Mouse (Mus musculus) thymus, postnatal 0 days (tissue): ENCODE measurements at regions not wholly inside any gene's neighbourhood (a gene's known extent, or its start where the extent isn't known, plus 50 kb on each side); places are given as distances from the start of the nearest gene placed in this dataset.
A peak's percentile ranks its signal among the peaks of the same experiment; 100 is the strongest.

Source experiments
- DNase-seq: peaks from one replicate; pipeline ENCODE4 v3.0.0-alpha.2; 2015; ENCODE audit warnings: low spot score

GRCm38 (mm10) chr11:117589006-117589405 is 65.1 kb upstream of the Tnrc6c start:
- no peak for DNase-seq

- no peak for DNase-seq
Measured at GRCm38 (mm10) chr11:117589422-117589821, 64.7 kb upstream of the Tnrc6c start.

GRCm38 (mm10) chr11:117592570-117592969 is 61.5 kb upstream of the Tnrc6c start:
- no peak for DNase-seq

DNA sequence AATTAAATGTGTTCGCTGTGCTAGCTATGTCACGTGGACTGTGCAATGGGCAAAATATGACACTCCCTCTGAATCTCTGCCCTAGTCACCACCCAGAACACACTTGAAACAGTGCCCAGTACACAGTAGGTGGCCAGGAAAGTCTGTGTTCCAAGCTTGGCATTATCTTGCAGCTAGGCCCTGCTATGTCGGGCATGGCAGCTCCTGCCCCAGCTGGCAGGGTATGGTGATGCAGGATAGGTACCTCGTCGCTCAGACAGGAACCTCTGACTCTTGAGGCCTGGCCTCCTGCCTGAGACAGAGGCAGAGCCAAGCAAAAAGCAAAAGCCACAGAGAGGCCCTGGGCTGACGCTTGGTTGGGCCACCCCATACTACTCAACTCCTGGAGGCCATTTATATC is 57.9 kb upstream of the Tnrc6c start:
- DNase-seq = no peak

- DNase-seq = no peak
Measured at GRCm38 (mm10) chr11:117597754-117598153, 56.3 kb upstream of the Tnrc6c start.

GRCm38 (mm10) chr11:117598170-117598583 is 55.9 kb upstream of the Tnrc6c start:
- DNase-seq = no peak

DNA sequence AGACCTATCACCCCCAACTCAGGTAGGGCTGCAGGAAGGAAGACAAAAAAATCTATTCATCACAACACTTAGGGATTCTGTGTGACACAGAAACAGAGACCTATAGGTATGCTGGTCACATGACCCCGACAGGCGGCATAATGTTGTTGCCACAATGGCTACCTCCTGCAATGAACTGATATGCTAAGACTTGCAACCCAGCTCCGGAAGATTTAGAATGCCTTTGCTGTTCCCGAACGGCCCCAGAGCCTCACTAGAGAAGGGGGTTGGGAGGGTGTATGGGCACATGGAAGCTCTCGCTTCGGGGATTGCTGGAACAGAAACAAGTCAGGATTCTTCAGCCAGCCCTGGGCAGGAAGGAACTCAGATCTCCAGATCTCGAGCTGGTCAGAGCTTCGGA is 55.5 kb upstream of the Tnrc6c start:
- peak; percentile 20 for DNase-seq

DNA sequence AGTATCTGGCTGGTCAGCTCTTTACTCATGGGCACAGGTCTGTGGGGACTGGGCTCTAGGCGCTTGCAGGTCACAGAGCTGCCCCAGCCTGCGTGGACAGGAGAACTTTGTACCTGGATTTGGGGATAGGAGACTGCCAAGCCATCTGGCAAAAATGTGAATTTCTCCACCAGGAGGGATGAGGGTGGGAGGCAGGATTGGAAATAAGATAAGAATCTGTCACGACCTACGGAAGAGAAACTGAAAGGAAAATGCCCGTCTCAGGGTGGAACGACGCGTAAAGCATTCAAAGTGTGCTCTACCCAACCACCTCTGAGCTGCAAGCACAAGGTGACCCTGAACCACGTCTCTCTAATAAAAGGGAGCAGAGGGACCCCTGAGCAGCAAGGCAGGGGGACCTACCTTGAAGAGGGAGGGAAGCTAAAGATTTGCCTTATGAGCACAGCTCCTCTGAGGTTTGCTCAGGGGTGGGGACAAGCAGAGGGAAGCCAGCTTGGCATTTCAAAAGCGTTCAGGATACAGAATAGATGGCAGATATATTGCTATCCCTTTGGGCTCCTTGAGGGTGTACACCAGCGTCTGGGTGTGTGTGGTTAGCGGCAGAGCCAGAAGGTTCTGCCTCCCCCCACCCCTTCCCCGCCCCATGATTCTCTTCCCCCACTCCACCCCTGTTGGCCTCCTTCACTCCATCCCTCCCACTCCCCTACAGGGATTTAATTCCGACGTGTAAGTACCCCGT is 54.9 kb upstream of the Tnrc6c start:
- DNase-seq = peak; percentile 36

GRCm38 (mm10) chr11:117599788-117600263 is 54.3 kb upstream of the Tnrc6c start:
- no peak for DNase-seq

DNA sequence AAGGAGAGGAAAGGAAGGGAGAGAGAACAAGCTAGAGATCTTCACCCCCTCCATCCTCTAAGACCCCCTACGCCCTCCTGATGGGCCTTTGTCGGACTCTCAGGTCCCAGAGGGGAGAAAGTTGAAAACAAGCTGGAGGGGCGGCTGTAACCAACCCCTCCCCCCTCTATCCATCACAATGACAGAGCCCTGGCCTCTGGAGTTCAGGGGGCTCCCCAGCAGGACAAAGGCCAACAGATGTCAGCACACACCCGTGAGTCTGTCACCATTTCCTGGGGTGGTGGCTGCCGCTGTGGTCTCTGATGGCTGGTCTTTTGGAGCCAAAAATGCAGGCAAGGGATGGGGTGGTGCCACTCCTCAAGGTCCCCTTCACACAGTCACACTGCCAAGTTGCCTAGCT is 52.9 kb upstream of the Tnrc6c start:
- DNase-seq = no peak

GRCm38 (mm10) chr11:117604019-117604418 is 50.1 kb upstream of the Tnrc6c start:
- DNase-seq = no peak
